Mouse (Mus musculus): ENCODE results near the gene Epb41l4b. TPM values are rescaled to one million over a fixed set of nuclear protein-coding genes. Genes with fewer than 3 reads are reported as not detected.

The Epb41l4b gene
- polyA plus RNA-seq, 1 experiment from 2014 or later: 8.4 TPM

DNA sequence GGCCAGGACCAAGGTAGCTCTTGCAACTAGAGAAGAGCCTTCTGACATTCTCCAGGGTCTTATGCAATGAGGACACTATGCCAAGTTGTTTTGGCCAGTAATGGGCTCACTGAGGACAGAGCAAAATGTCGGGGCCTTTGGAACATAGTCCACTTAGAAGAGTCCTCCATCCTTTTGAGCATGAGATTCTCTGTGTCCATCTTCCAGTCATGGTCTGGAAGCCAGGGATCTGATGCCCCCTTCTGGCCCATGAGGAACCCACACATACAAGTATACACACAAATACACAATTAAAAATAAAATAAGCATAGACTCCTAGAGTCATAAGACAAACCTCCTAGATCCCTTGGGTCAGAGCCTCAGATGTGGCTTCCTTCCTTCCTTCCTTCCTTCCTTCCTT is 38.3 kb upstream of the Epb41l4b start:
- no peak overlapping the region for H3K9ac ChIP-seq (replicated peaks)
- no peaks in the 10 kb centered on the region for H3K4me1 ChIP-seq (ENCODE audit: insufficient read depth)
- no peak for DNase-seq
- peak; percentile 38 for TF ChIP-seq CTCF (IDR thresholded peaks at IDR 0.05; ENCODE audit: low read depth)
- no peak for TF ChIP-seq EP300 (IDR thresholded peaks at IDR 0.05; ENCODE audit: low read depth)
- H3K27me3 ChIP-seq (ENCODE audit: insufficient read depth, low read length): 0 out of 2 replicates have a peak, but pooled peaks cover under 1% of the 10 kb centered on the region
- 58% methylated on average over 1 of the region's 1 CpGs for WGBS (ENCODE audit: insufficient replicate concordance)
- H3K4me2 ChIP-seq (ENCODE audit: low read depth, low read length): no peak overlapping the region
- H3K4me3 ChIP-seq (ENCODE audit: low read depth, low read length): no peak overlapping the region
- no peak for ATAC-seq
- no peaks in the 10 kb centered on the region for H3K9me3 ChIP-seq (ENCODE audit: low read length)
- H3K27ac ChIP-seq (ENCODE audit: low read depth): no peak overlapping the region
- no peaks in the 10 kb centered on the region for H3K36me3 ChIP-seq (replicated peaks; ENCODE audit: insufficient read depth, low read length)

DNA sequence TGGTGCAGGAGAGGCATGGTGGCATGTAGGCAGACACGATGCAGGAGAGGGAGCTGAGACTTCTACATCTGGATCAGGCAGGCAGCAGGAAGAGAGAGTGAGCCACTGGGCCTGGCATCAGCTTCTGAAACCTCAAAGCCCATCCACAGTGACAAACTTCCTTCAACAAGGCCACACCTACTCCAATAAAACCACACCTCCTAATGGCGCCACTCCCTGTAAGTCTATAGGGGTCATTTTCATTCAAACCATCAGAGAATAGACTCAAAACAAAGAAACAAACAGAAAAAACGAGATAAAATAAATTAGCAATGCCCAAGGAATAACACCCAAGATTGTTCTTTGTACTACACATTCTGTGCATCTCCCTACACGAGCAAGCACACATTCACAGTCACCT is 35.6 kb upstream of the Epb41l4b start:
- Histone ChIP-seq H3K27ac (ENCODE audit: low read depth) (no peak overlapping the region), H3K9me3 (ENCODE audit: low read length) (no peaks in the 10 kb centered on the region), H3K9ac (replicated peaks) (no peak overlapping the region), H3K27me3 (ENCODE audit: insufficient read depth, low read length) (no peaks in the 10 kb centered on the region), H3K4me1 (ENCODE audit: insufficient read depth) (no peaks in the 10 kb centered on the region), H3K4me3 (ENCODE audit: low read depth, low read length) (no peak overlapping the region), H3K36me3 (replicated peaks; ENCODE audit: insufficient read depth, low read length) (no peaks in the 10 kb centered on the region), H3K4me2 (ENCODE audit: low read depth, low read length) (no peak overlapping the region)
- WGBS (ENCODE audit: insufficient replicate concordance): 65% methylated on average over 4 of the region's 4 CpGs
- DNase-seq (no peak), ATAC-seq (no peak)
- no peak for TF ChIP-seq EP300 (IDR thresholded peaks at IDR 0.05; ENCODE audit: low read depth)
- no peak for TF ChIP-seq CTCF (IDR thresholded peaks at IDR 0.05; ENCODE audit: low read depth)

DNA sequence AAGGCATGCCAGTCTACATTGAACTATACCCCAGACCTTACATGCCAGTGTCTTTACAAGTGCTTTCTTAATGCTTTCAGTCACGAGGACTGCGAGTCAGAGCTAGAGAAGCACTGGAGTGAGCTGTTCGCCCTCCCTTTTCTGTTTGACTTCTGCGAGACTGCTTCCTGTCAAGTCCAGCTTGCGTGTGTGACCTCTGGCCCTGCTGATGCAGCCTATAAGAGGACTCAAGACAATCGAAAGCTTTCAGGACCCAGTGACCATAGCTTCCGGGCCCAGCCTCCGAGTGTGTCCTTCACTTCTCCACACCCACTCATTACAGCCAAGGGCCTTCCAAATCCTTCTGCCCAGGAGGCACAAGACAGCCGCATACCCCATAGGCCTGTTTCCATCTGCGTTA is 32.1 kb upstream of the Epb41l4b start:
- no peak overlapping the region for H3K9ac ChIP-seq (replicated peaks)
- H3K36me3 ChIP-seq (replicated peaks; ENCODE audit: insufficient read depth, low read length): no peaks in the 10 kb centered on the region
- H3K9me3 ChIP-seq (ENCODE audit: low read length): no peaks in the 10 kb centered on the region
- TF ChIP-seq EP300 (IDR thresholded peaks at IDR 0.05; ENCODE audit: low read depth) (no peak), CTCF (IDR thresholded peaks at IDR 0.05; ENCODE audit: low read depth) (no peak)
- H3K4me3 ChIP-seq (ENCODE audit: low read depth, low read length): no peak overlapping the region
- H3K4me1 ChIP-seq (ENCODE audit: insufficient read depth): no peaks in the 10 kb centered on the region
- no peak overlapping the region for H3K4me2 ChIP-seq (ENCODE audit: low read depth, low read length)
- ATAC-seq (no peak), DNase-seq (no peak)
- no peak overlapping the region for H3K27ac ChIP-seq (ENCODE audit: low read depth)
- WGBS (ENCODE audit: insufficient replicate concordance): 64% methylated on average over 10 of the region's 10 CpGs
- H3K27me3 ChIP-seq (ENCODE audit: insufficient read depth, low read length): no peaks in the 10 kb centered on the region

DNA sequence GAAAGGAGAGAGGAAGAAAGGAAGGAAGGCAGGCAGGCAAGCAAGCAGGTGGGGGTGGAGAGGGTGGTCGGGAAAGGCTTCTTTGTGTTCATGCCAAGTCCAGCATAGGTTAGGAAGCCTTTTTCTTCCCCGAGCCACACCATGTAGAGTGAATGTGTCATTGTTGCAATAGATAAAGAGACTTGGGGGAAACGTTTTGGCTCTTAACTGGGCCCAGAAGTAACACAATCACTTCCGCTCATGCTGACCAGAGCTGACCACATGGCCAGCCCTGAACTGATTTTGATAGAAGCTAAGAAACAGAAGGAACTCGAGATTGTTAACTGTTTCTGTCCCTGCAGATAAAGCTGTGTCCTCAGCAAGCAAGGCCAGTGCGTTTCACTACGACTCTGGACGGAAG is 29.6 kb upstream of the Epb41l4b start:
- no peak for DNase-seq
- H3K4me2 ChIP-seq (ENCODE audit: low read depth, low read length): no peak overlapping the region
- no peaks in the 10 kb centered on the region for H3K9me3 ChIP-seq (ENCODE audit: low read length)
- H3K4me1 ChIP-seq (ENCODE audit: insufficient read depth): no peaks in the 10 kb centered on the region
- no peak overlapping the region for H3K9ac ChIP-seq (replicated peaks)
- no peaks in the 10 kb centered on the region for H3K36me3 ChIP-seq (replicated peaks; ENCODE audit: insufficient read depth, low read length)
- no peaks in the 10 kb centered on the region for H3K27me3 ChIP-seq (ENCODE audit: insufficient read depth, low read length)
- H3K4me3 ChIP-seq (ENCODE audit: low read depth, low read length): no peak overlapping the region
- no peak for ATAC-seq
- H3K27ac ChIP-seq (ENCODE audit: low read depth): no peak overlapping the region
- no peak for TF ChIP-seq EP300 (IDR thresholded peaks at IDR 0.05; ENCODE audit: low read depth)
- no peak for TF ChIP-seq CTCF (IDR thresholded peaks at IDR 0.05; ENCODE audit: low read depth)
- WGBS (ENCODE audit: insufficient replicate concordance): 33% methylated on average over 8 of the region's 8 CpGs

- no peak overlapping the region for H3K4me2 ChIP-seq (ENCODE audit: low read depth, low read length)
- no peak overlapping the region for H3K9ac ChIP-seq (replicated peaks)
- H3K27ac ChIP-seq (ENCODE audit: low read depth): no peak overlapping the region
- no peaks in the 10 kb centered on the region for H3K27me3 ChIP-seq (ENCODE audit: insufficient read depth, low read length)
- ATAC-seq: no peak
- no peaks in the 10 kb centered on the region for H3K9me3 ChIP-seq (ENCODE audit: low read length)
- no peaks in the 10 kb centered on the region for H3K36me3 ChIP-seq (replicated peaks; ENCODE audit: insufficient read depth, low read length)
- 71% methylated on average over 5 of the region's 5 CpGs for WGBS (ENCODE audit: insufficient replicate concordance)
- H3K4me1 ChIP-seq (ENCODE audit: insufficient read depth): no peaks in the 10 kb centered on the region
- no peak for TF ChIP-seq CTCF (IDR thresholded peaks at IDR 0.05; ENCODE audit: low read depth)
- TF ChIP-seq EP300 (IDR thresholded peaks at IDR 0.05; ENCODE audit: low read depth): no peak
- DNase-seq: no peak
- H3K4me3 ChIP-seq (ENCODE audit: low read depth, low read length): no peak overlapping the region
Observed at GRCm38 (mm10) chr4:57171817-57172216, 28.6 kb upstream of the Epb41l4b start.

- TF ChIP-seq EP300 (IDR thresholded peaks at IDR 0.05; ENCODE audit: low read depth) (no peak), CTCF (IDR thresholded peaks at IDR 0.05; ENCODE audit: low read depth) (no peak)
- no peak for ATAC-seq
- Histone ChIP-seq H3K4me3 (ENCODE audit: low read depth, low read length) (no peak overlapping the region), H3K9ac (replicated peaks) (no peak overlapping the region), H3K9me3 (ENCODE audit: low read length) (no peaks in the 10 kb centered on the region), H3K27me3 (ENCODE audit: insufficient read depth, low read length) (no peaks in the 10 kb centered on the region), H3K4me2 (ENCODE audit: low read depth, low read length) (no peak overlapping the region), H3K27ac (ENCODE audit: low read depth) (no peak overlapping the region), H3K4me1 (ENCODE audit: insufficient read depth) (no peaks in the 10 kb centered on the region), H3K36me3 (replicated peaks; ENCODE audit: insufficient read depth, low read length) (no peaks in the 10 kb centered on the region)
- WGBS (ENCODE audit: insufficient replicate concordance): 67% methylated on average over 3 of the region's 3 CpGs
- no peak for DNase-seq
Observed at GRCm38 (mm10) chr4:57168680-57169079, 25.4 kb upstream of the Epb41l4b start.

DNA sequence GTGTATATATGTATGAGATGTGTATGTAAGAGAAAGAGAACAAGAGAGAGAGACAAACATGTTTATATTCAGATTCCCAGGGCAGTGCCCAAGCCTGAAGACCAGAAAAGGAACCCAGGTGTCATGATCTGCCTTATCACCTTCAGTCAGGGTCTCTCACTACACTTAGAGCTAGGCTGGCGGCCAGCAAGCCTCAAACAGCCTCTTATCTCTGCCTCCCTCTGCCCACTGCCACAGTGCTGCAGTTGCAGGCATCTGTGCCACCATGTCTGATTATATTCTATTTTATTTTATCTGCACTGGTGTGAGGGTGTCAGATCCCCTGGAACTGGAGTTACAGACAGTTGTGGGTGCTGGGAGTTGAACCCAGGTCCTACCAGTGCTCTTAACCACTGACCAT is 25.0 kb upstream of the Epb41l4b start:
- ATAC-seq (peak; percentile 41), DNase-seq (no peak)
- no peaks in the 10 kb centered on the region for H3K4me1 ChIP-seq (ENCODE audit: insufficient read depth)
- no peaks in the 10 kb centered on the region for H3K9me3 ChIP-seq (ENCODE audit: low read length)
- no peaks in the 10 kb centered on the region for H3K36me3 ChIP-seq (replicated peaks; ENCODE audit: insufficient read depth, low read length)
- 50% methylated on average over 1 of the region's 1 CpGs for WGBS (ENCODE audit: insufficient replicate concordance)
- no peak overlapping the region for H3K9ac ChIP-seq (replicated peaks)
- TF ChIP-seq EP300 (IDR thresholded peaks at IDR 0.05; ENCODE audit: low read depth) (peak; percentile 25; the same call in 1 of the 2 replicates), CTCF (IDR thresholded peaks at IDR 0.05; ENCODE audit: low read depth) (no peak)
- H3K4me2 ChIP-seq (ENCODE audit: low read depth, low read length): no peak overlapping the region
- no peak overlapping the region for H3K27ac ChIP-seq (ENCODE audit: low read depth)
- H3K27me3 ChIP-seq (ENCODE audit: insufficient read depth, low read length): no peaks in the 10 kb centered on the region
- H3K4me3 ChIP-seq (ENCODE audit: low read depth, low read length): no peak overlapping the region
